Mouse (Mus musculus): Measurements from ENCODE around the gene Ddb2.

DNA sequence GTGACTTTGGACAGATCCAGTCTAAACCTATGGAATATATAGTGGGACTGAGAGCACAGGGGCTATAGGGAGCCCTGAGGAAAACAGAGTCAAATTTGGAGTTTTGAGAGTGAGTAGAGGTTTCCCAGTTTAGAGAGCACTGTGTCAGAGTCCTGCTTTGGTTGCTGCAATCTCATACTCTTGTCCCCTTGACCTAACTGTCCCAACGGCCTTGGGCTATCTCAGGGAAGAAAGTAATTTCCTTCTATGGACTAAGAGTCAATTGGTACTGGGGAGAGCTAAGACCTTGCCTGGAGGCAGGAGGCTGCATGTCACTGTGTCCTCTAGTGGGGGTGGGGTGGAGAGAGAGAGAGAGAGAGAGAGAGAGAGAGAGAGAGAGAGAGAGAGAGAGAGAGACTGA lies 22.0 kb upstream of the Ddb2 start:
- TF ChIP-seq CTCF (IDR thresholded peaks at IDR 0.05; ENCODE audit: low read depth, low read length) (no peak), POLR2A (IDR thresholded peaks at IDR 0.05; ENCODE audit: extremely low read depth, insufficient read depth, low read length) (no peak)
